Mouse (Mus musculus) CH12.LX (cell line): ENCODE measurements around the gene Brip1.

ENCODE experiments used
- CTCF ChIP-seq, 2 experiments: IDR thresholded peaks in 1 of 2; conservative IDR thresholded peaks in 1 of 2; 2 replicates each; pipeline ENCODE4 v1.5.1; 2011 to 2012; ENCODE audit warnings: low read depth in 2 of 2, low read length in 2 of 2, improper control_type of control experiment in 1 of 2, inconsistent platforms in 1 of 2, mild to moderate bottlenecking in 1 of 2, moderate library complexity in 1 of 2
- EP300 ChIP-seq: IDR thresholded peaks from 2 replicates; pipeline ENCODE4 v1.6.1; 2011; ENCODE audit warnings: low read length, improper control_type of control experiment
- ETS1 ChIP-seq: conservative IDR thresholded peaks from 2 replicates; pipeline ENCODE4 v1.6.1; 2012; ENCODE audit warnings: low read depth, mild to moderate bottlenecking, inconsistent platforms, low read length, improper control_type of control experiment, moderate library complexity
- MAZ ChIP-seq: IDR thresholded peaks from 2 replicates; pipeline ENCODE4 v1.6.1; 2012; ENCODE audit warnings: low read depth, mild to moderate bottlenecking, inconsistent platforms, low read length, improper control_type of control experiment, moderate library complexity
- MXI1 ChIP-seq: IDR thresholded peaks from 2 replicates; pipeline ENCODE4 v1.6.1; 2011; ENCODE audit warnings: mild to moderate bottlenecking, low read depth, low read length, improper control_type of control experiment
- NELFE ChIP-seq: IDR thresholded peaks from 2 replicates; pipeline ENCODE4 v1.6.1; 2011; ENCODE audit warnings: low read depth, low read length, improper control_type of control experiment
- PAX5 ChIP-seq: IDR thresholded peaks from 2 replicates; pipeline ENCODE4 v1.6.1; 2012; ENCODE audit warnings: low read length, inconsistent platforms, mixed read lengths
- POLR2A ChIP-seq: IDR thresholded peaks from 2 replicates; pipeline ENCODE4 v1.6.1; 2011; ENCODE audit warnings: low read depth, mild to moderate bottlenecking, improper control_type of control experiment, low read length
- TBP ChIP-seq: conservative IDR thresholded peaks from 2 replicates; pipeline ENCODE4 v1.6.1; 2011; ENCODE audit warnings: low read depth, low read length, improper control_type of control experiment
- UBTF ChIP-seq: IDR thresholded peaks from 2 replicates; pipeline ENCODE4 v1.6.1; 2012; ENCODE audit warnings: low read depth, mild to moderate bottlenecking, inconsistent platforms, low read length, improper control_type of control experiment, moderate library complexity
- ZKSCAN1 ChIP-seq: IDR thresholded peaks from 2 replicates; pipeline ENCODE4 v1.6.1; 2012; ENCODE audit warnings: low read depth, inconsistent platforms, low read length, improper control_type of control experiment, borderline replicate concordance

DNA sequence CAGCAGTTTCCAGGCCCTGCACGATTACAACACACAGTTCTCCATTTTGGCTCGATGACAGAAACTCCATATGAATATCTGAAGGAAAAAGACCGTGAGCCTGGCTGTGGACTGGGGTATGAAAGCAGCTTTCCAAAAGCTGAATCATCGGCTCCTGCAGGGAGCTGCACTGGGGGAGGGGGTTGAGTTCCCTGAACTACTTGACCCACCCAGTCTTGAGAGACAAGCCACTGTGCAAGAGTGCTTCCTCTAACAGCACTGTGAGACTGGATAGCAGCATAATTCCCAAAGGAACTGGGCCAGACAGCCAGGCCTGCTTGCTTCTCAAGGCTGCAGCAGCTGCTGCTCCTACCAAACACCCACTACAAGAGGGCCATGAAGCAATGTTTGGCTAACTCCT, 178.6 kb downstream of the Brip1 start:
- TF ChIP-seq CTCF (conservative IDR thresholded peaks at IDR 0.05 in 1 of 2, IDR thresholded peaks at IDR 0.05 in 1 of 2; ENCODE audit: low read depth in 2 of 2, low read length in 2 of 2) (no peak), NELFE (no peak), TBP (no peak), EP300 (no peak), UBTF (no peak), MXI1 (no peak), POLR2A (no peak), ZKSCAN1 (no peak), ETS1 (no peak), MAZ (no peak), PAX5 (no peak)
